Mouse (Mus musculus) kidney, embryonic 14.5 days (tissue): ENCODE measurements around the gene Anks3. TPM values are rescaled to one million over a fixed set of nuclear protein-coding genes. Genes with fewer than 3 reads are reported as not detected.

ENCODE experiments used
- ATAC-seq: fragments of 200-750 bp; cut with Nextera tagmentation; 2 replicates; pipeline ENCODE4 v1.8.0; 2017; ENCODE audit warnings: moderate number of reproducible peaks, mild to moderate bottlenecking, moderate TSS enrichment, moderate library complexity; ENCODE audit not compliant: low FRiP score, low TSS enrichment
- H3K27ac ChIP-seq: fragments of 300-500 bp; sonication (generic); 2 replicates; pipeline ENCODE4 v1.5.1; 2014; ENCODE audit warnings: low read depth, mild to moderate bottlenecking, low read length, moderate library complexity, mixed read lengths
- H3K27me3 ChIP-seq: fragments of 300-500 bp; sonication (generic); 2 replicates; pipeline ENCODE4 v1.6.1; 2014; ENCODE audit warnings: mild to moderate bottlenecking, low read length; ENCODE audit not compliant: control insufficient read depth, insufficient read depth
- H3K36me3 ChIP-seq: fragments of 300-500 bp; sonication (generic); 2 replicates; pipeline ENCODE4 v1.6.1; 2014; ENCODE audit warnings: low read length, mixed read lengths; ENCODE audit not compliant: control insufficient read depth, insufficient read depth
- H3K4me1 ChIP-seq: fragments of 300-500 bp; sonication (generic); 2 replicates; pipeline ENCODE4 v1.6.1; 2014; ENCODE audit warnings: low read length, mixed read lengths; ENCODE audit not compliant: control insufficient read depth, insufficient read depth
- H3K4me2 ChIP-seq: fragments of 300-500 bp; sonication (generic); replicated peaks from 2 replicates; pipeline ENCODE4 v1.6.1; 2014; ENCODE audit warnings: low read depth, mild to moderate bottlenecking, low read length
- H3K4me3 ChIP-seq: fragments of 300-500 bp; sonication (generic); 2 replicates; pipeline ENCODE4 v1.5.1; 2014; ENCODE audit warnings: mild to moderate bottlenecking, low read length
- H3K9ac ChIP-seq: fragments of 300-500 bp; sonication (generic); 2 replicates; pipeline ENCODE4 v1.6.1; 2014; ENCODE audit warnings: low read depth, mild to moderate bottlenecking, low read length, moderate library complexity
- H3K9me3 ChIP-seq: fragments of 300-500 bp; sonication (generic); 2 replicates; pipeline ENCODE4 v1.6.1; 2016; ENCODE audit warnings: low read length; ENCODE audit not compliant: control insufficient read depth
- WGBS: fragments of 180-500 bp; shearing (Covaris S2); extraction: QIAGEN DNeasy Blood & Tissue Kit; methylation state at CpG from one replicate; pipeline ENCODE4 v1.1.7; 2014; 5-methylcytosine and 5-hydroxymethylcytosine counted together
- polyA plus RNA-seq: library from polyadenylated mRNA; unstranded; fragments of >200 nt; fragmentation: Nextera tagmentation; extraction: Ambion mirVana; gene quantifications from 2 replicates; pipeline ENCODE4 v1.2.1, GENCODE M21; 2014

The Anks3 gene
- 45.6 and 61.3 TPM in 2 replicates for polyA plus RNA-seq

GRCm38 (mm10) chr16:4963797-4964709 lies at the start of gene Anks3:
TSS of gene Anks3 (minus strand) at chr16:4964205.
- H3K9ac ChIP-seq = peak within 1 kb of the TSS; percentile 87
- WGBS = under 1% methylated on average over 75 of the region's 76 CpGs
- H3K4me2 ChIP-seq = peak within 1 kb of the TSS; percentile 67
- peaks cover 3% of the 10 kb centered on the region; the same call in 1 of the 2 replicates for H3K36me3 ChIP-seq
- peaks cover 4% of the 10 kb centered on the region; the same call in 1 of the 2 replicates for H3K4me1 ChIP-seq
- ATAC-seq = peak; percentile 99
- no peaks in the 10 kb centered on the region for H3K9me3 ChIP-seq
- H3K27ac ChIP-seq = peak within 1 kb of the TSS; percentile 25; the same call in 1 of the 2 replicates
- no peaks in the 10 kb centered on the region for H3K27me3 ChIP-seq
- peak within 1 kb of the TSS; percentile 95 for H3K4me3 ChIP-seq

GRCm38 (mm10) chr16:5013054-5013838 lies 49.2 kb upstream of the Anks3 start, which contains the start of gene Rogdi:
TSS of gene Rogdi (minus strand) at chr16:5013553.
- peaks cover 44% of the 10 kb centered on the region for H3K36me3 ChIP-seq
- H3K9ac ChIP-seq = peak within 1 kb of the TSS; percentile 74
- no peaks in the 10 kb centered on the region for H3K9me3 ChIP-seq
- H3K27me3 ChIP-seq = no peaks in the 10 kb centered on the region
- peak; percentile 99 for ATAC-seq
- peak within 1 kb of the TSS; percentile 71 for H3K4me3 ChIP-seq
- H3K4me2 ChIP-seq = peak within 1 kb of the TSS; percentile 76
- WGBS = under 1% methylated on average over 59 of the region's 63 CpGs
- peaks cover 12% of the 10 kb centered on the region for H3K4me1 ChIP-seq
- H3K27ac ChIP-seq = peak within 1 kb of the TSS; percentile 51

GRCm38 (mm10) chr16:5012036-5013005 lies 48.3 kb upstream of the Anks3 start:
- Histone ChIP-seq H3K27me3 (no peaks in the 10 kb centered on the region), H3K4me3 (peak overlapping the region; percentile 71), H3K4me2 (peak overlapping the region; percentile 76), H3K36me3 (peaks cover 35% of the 10 kb centered on the region), H3K27ac (peak overlapping the region; percentile 51), H3K9ac (peak overlapping the region; percentile 74), H3K4me1 (peaks cover 12% of the 10 kb centered on the region), H3K9me3 (no peaks in the 10 kb centered on the region)
- WGBS = 44% methylated on average over 13 of the region's 13 CpGs
- no peak for ATAC-seq

GRCm38 (mm10) chr16:5011285-5011684 lies 47.3 kb upstream of the Anks3 start:
- no peak overlapping the region for H3K27ac ChIP-seq

GRCm38 (mm10) chr16:5010371-5010935 lies 46.4 kb upstream of the Anks3 start:
- no peaks in the 10 kb centered on the region for H3K9me3 ChIP-seq
- H3K36me3 ChIP-seq = peaks cover 17% of the 10 kb centered on the region
- ATAC-seq = no peak
- no peak overlapping the region for H3K27ac ChIP-seq
- 93% methylated on average over 10 of the region's 10 CpGs for WGBS
- H3K9ac ChIP-seq = no peak overlapping the region
- H3K4me3 ChIP-seq = no peak overlapping the region
- H3K4me2 ChIP-seq = no peak overlapping the region
- no peaks in the 10 kb centered on the region for H3K27me3 ChIP-seq
- peaks cover 12% of the 10 kb centered on the region for H3K4me1 ChIP-seq

More at GRCm38 (mm10) chr16:5011285-5011684, 47.3 kb upstream of the Anks3 start:
- no peaks in the 10 kb centered on the region for H3K27me3 ChIP-seq
- WGBS = 92% methylated on average over 7 of the region's 7 CpGs
- no peak overlapping the region for H3K4me3 ChIP-seq
- no peak overlapping the region for H3K4me2 ChIP-seq
- ATAC-seq = no peak
- H3K9me3 ChIP-seq = no peaks in the 10 kb centered on the region
- H3K36me3 ChIP-seq = peaks cover 25% of the 10 kb centered on the region
- H3K9ac ChIP-seq = no peak overlapping the region
- peaks cover 12% of the 10 kb centered on the region for H3K4me1 ChIP-seq

GRCm38 (mm10) chr16:5008076-5008475 lies 44.1 kb upstream of the Anks3 start:
- ATAC-seq = no peak
- H3K27me3 ChIP-seq = no peaks in the 10 kb centered on the region
- H3K4me2 ChIP-seq = peak overlapping the region; percentile 21; the same call in 1 of the 2 replicates
- no peak overlapping the region for H3K9ac ChIP-seq
- H3K9me3 ChIP-seq = no peaks in the 10 kb centered on the region
- H3K36me3 ChIP-seq = peaks cover 6% of the 10 kb centered on the region; the same call in 1 of the 2 replicates
- no peak overlapping the region for H3K27ac ChIP-seq
- H3K4me3 ChIP-seq = no peak overlapping the region
- H3K4me1 ChIP-seq = peaks cover 12% of the 10 kb centered on the region
- 81% methylated on average over 12 of the region's 12 CpGs for WGBS

GRCm38 (mm10) chr16:5007492-5007891 lies 43.5 kb upstream of the Anks3 start:
- H3K9ac ChIP-seq = peak overlapping the region; percentile 28; the same call in 1 of the 2 replicates
- peak overlapping the region; percentile 6; the same call in 1 of the 2 replicates for H3K4me3 ChIP-seq
- peaks cover 6% of the 10 kb centered on the region; the same call in 1 of the 2 replicates for H3K36me3 ChIP-seq
- no peaks in the 10 kb centered on the region for H3K9me3 ChIP-seq
- peak overlapping the region; percentile 21 for H3K4me2 ChIP-seq
- peaks cover 8% of the 10 kb centered on the region for H3K4me1 ChIP-seq
- H3K27me3 ChIP-seq = no peaks in the 10 kb centered on the region
- WGBS = 55% methylated on average over 6 of the region's 6 CpGs
- ATAC-seq = 0 out of 2 replicates have a peak, but pooled peaks have one; percentile 24
- no peak overlapping the region for H3K27ac ChIP-seq
